Mouse (Mus musculus) v-Abl transformed pro-B cells (cell line): ENCODE results near the gene Ficd.

Experiments used
- in situ Hi-C, 2 experiments: fragments of 400-800 bp; cut with MboI; formaldehyde crosslinking; loops; one replicate each; pipeline ENCODE4 v1.15.1; 2025; ENCODE audit not compliant: unreplicated experiment in 2 of 2

Gene Ficd

GRCm38 (mm10) chr5:113768806-113769205 is 33.2 kb downstream of the Ficd start:
- in situ Hi-C loops, result no loop called here

DNA sequence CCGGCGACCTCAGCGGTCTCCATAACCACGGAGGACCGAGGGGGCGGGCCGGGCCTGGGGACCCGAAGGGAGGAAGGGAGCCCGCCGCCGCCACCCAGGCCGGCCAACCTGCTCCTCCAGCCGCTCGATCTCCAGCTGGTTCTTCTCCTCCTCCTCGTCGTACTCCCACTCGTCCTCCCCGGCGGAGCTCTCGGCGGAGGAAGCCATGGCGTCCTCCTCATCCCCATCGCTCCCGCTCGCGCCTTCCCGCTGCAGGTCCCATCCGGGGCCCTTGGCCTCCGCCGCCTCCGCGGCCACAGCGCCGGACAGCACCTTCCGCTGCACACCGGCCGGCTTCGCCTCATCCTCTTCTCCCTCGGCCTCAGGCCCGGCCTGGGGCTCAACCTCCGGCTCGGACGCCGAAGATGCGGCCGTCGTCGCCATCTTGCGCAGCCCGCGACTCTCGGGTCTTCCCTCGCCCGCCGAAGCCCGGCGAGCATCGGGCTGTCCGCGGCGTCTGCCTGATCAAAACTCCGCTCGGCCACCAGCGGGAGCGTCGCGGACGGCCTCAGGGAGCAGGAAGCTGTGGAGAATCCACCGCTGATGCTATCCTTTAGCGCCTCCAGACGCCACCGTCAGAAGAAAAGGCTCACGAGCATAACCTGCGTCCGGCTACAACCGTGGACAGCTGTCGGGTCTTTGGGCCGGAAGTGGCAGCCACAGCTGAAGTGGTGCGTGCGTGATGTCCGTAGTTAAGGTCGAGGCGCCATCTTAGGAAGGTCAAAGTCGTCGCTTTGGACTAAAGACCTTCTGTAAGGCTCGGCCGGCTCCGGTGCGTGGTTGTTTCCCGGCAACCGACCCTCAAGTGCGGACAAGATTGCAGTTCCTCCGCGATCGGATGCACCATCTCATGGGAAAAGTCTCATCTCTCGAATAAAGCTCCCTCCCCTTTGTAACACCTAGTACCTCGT is 35.9 kb downstream of the Ficd start:
- in situ Hi-C loops, result loop anchor here (5.0 to 10.0 kb wide), 5 partner anchors 34 to 183 kb away; partner anchors contain the start of gene Ficd (in 1 of the 2)

DNA sequence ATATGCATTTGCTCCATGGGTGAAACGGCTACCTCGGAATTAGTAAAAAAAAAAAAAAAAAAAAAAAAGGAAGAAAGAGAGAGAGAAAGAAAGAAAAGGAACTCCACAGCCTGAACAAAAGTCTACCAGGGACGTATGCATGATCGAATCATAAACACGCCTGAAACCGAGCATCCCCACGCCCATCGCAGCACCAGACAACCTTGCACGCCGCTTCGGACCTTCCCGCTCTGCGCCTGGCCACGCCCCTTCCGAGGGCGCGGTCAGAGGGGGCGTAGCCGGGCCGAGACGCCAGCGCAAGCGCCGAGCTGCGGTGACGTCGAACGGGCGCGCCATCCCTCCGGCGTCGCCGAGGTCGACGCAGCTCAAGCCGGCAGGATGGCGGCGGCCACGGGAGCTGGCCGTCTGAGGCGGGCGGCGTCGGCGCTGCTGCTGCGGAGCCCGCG is 36.9 kb downstream of the Ficd start, which contains the start of the genes Sart3 and Iscu:
Sart3 (minus strand) TSS at position 61 of the 446 bp plus-strand sequence.
Iscu (plus strand) TSS at position 299 of the 446 bp plus-strand sequence.
- in situ Hi-C loops, result loop anchor here (5.0 to 10.0 kb wide), 5 partner anchors 35 to 182 kb away; partner anchors contain the start of gene Ficd (in 1 of the 2)

- in situ Hi-C loops, result loop anchor here (5.0 to 10.0 kb wide), 5 partner anchors 36 to 182 kb away; partner anchors contain the start of gene Ficd (in 1 of the 2)
Measured at GRCm38 (mm10) chr5:113772905-113773519, 37.4 kb downstream of the Ficd start.

DNA sequence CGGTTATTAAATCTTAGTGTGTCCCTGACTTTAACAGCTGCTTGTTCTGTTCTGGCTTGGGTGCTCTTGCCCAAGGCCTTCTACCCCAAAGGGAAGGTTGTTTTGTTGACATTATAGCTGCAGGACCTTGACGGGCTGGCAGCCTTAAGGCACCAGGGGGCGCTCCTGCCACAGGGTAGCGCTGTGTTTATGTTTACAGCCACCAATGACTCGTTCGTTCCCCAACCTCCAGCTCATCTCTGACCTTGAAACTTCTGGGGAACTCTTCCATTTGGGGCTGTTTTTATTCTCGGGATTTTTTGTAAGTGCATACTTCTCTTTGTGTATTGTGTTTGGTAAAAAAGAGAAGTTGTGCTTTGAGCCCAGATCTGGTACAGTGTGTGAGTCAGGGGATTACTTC is 38.1 kb downstream of the Ficd start:
- in situ Hi-C loops, result loop anchor here (5.0 to 10.0 kb wide), 5 partner anchors 36 to 181 kb away; partner anchors contain the start of gene Ficd (in 1 of the 2)

- in situ Hi-C loops, result loop anchor here (10.0 to 25.0 kb wide), 4 partner anchors 179 to 1513 kb away; partner anchors contain the start of genes Cryba4 (in 1 of the 2), Crybb1 (in 1 of the 2) and Tpst2 (in 1 of the 2)
Measured at GRCm38 (mm10) chr5:113775585-113775984, 40.0 kb downstream of the Ficd start.

DNA sequence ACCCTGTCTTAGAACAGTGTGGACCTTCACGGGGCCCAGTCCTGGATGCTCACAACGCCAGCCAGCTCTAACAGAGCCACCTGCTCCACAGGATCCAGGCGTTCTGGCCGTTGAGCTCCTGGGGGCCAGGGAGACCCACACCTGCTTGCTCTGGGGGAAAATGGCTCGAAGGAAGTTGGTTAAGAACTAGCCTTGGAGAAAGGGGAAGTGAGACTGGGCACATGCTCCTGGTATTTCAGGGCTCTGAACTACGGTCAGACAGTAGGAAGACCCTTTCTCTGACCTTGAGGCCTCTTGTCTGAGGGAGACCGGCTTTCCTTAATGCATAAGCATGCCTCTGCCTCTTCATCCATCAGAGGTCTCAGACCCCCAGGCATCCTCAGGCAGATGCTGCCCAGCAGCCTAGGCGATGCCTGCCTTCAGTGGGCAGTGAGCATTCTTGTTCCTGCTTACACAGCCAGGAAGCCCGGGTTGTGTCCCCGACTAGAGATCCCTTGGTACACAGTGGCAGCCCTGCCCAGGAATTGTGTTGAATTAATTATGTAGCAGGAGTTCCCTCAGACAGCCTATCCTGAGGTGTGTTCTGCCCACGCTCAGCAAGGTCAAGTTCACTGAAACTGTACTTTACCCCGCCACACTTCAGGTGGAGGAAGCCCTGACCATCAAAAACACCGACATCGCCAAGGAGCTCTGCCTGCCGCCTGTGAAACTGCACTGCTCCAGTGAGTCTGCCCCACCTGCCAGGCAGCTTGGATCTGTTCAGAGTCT is 40.7 kb downstream of the Ficd start:
- in situ Hi-C loops, result loop anchor here (10.0 to 25.0 kb wide), 4 partner anchors 178 to 1514 kb away; partner anchors contain the start of genes Cryba4 (in 1 of the 2), Crybb1 (in 1 of the 2) and Tpst2 (in 1 of the 2)

GRCm38 (mm10) chr5:113776896-113777226 is 41.3 kb downstream of the Ficd start:
- in situ Hi-C loops, result loop anchor here (10.0 to 25.0 kb wide), 4 partner anchors 178 to 1515 kb away; partner anchors contain the start of genes Cryba4 (in 1 of the 2), Crybb1 (in 1 of the 2) and Tpst2 (in 1 of the 2)

DNA sequence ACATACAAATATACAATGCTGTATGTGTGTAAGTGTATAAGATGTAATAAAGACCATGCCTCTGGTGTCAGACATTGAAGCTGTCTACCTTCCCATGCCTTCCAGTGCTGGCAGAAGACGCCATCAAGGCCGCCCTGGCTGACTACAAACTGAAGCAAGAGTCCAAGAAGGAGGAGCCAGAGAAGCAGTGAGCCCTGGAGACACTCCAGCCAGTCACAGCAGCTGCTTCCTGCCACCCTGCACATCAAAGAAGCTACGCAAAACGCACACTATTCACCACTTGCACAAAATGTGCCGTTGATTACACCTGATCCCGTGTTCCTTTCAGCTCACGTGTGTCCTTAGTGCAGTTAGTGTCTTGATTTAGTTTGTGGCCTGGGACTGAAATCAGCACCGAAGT is 42.1 kb downstream of the Ficd start:
- in situ Hi-C loops, result loop anchor here (10.0 to 25.0 kb wide), 4 partner anchors 177 to 1515 kb away; partner anchors contain the start of genes Cryba4 (in 1 of the 2), Crybb1 (in 1 of the 2) and Tpst2 (in 1 of the 2)

DNA sequence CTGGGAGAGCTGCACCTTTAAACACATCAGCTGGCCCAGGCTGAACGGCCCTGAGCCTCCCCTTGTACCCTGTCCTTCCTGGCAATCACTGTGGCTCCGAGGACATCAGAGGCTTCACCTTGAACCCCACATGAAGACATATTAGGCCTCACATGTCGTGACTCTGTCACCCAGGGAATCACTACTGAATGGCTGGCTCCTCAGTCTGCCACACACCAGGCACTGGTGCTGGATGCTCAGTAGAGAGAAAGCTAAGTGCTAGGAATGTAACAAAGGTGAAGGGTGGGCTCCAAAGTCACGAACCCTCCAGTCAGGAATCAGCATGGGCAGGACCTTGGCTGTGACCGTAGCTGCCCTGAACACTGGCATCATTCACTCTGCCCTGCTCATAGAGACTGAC is 44.0 kb downstream of the Ficd start:
- in situ Hi-C loops, result loop anchor here (10.0 to 25.0 kb wide), 4 partner anchors 175 to 1517 kb away; partner anchors contain the start of genes Cryba4 (in 1 of the 2), Crybb1 (in 1 of the 2) and Tpst2 (in 1 of the 2)

DNA sequence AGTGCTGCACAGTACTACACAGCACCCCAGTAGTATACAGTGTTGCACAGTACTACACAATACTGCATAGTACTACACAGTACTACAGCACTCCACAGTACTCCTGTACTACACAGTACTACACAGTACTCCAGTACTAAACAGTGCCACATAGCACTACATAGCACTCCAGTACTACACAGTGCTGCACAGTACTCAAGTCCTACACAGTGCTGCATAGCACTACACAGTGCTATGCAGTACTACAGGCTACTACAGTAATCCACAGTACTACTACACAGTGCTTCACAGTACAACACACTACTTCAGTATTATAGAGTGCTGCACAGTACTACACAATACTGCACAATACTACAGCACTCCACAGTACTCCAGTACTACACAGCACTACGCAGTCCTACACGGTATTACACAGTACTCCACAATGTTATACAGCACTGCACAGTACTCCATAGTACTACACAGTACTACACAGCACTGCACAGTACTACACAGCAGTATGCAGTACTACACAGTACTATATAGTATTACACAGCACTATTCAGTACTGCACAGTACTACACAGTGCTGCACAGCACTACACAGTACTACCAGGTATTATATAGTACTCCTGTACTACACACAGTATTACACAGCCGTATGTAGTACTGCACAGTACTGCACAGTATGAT is 44.6 kb downstream of the Ficd start:
- in situ Hi-C loops, result loop anchor here (25.0 kb wide), 3 partner anchors 807 to 1518 kb away; partner anchors contain the start of genes Cryba4 (in 1 of the 2), Crybb1 (in 1 of the 2) and Tpst2 (in 1 of the 2)

DNA sequence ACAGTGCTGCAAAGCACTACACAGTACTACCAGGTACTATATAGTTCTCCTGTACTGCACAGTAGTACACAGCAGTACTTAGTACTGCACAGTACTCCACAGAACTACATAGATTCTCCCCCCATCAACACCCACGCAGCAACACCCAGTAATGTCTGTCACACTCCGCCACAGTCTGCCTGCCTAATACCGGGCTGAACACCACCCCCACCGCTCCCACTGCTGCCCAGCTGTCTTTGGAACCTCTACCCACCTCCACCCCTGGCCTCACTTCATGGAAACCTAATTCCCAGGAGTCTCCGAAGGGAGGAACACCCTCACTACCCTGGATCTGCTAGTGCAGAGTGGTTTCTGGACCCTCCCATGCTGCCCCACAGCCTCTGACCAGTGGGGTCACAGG is 45.2 kb downstream of the Ficd start:
- in situ Hi-C loops, result loop anchor here (25.0 kb wide), 3 partner anchors 807 to 1518 kb away; partner anchors contain the start of genes Cryba4 (in 1 of the 2), Crybb1 (in 1 of the 2) and Tpst2 (in 1 of the 2)

GRCm38 (mm10) chr5:113781254-113781653 is 45.7 kb downstream of the Ficd start:
- in situ Hi-C loops, result loop anchor here (25.0 kb wide), 3 partner anchors 806 to 1519 kb away; partner anchors contain the start of genes Cryba4 (in 1 of the 2), Crybb1 (in 1 of the 2) and Tpst2 (in 1 of the 2)

DNA sequence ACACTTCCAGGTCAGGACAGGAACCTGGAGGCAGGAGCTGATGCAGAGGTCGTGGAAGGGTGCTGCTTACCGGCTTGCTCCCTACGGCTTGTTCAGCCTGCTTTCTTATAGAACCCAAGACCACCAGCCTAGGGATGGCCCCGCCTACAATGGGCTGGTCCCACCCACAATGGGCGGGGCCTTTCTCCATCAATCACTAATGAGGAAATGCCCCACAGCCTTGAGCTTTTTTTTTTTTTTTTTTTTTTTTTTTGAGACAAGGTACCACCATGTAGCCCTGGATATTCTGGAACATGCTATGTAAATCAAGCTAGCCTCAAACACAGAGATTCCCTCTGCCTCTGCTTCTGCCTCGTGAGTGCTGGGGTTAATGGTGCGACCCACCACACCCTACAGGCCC is 46.3 kb downstream of the Ficd start:
- in situ Hi-C loops, result loop anchor here (25.0 kb wide), 3 partner anchors 805 to 1520 kb away; partner anchors contain the start of genes Cryba4 (in 1 of the 2), Crybb1 (in 1 of the 2) and Tpst2 (in 1 of the 2)

GRCm38 (mm10) chr5:113782624-113783023 is 47.0 kb downstream of the Ficd start:
- in situ Hi-C loops, result loop anchor here (25.0 kb wide), 3 partner anchors 805 to 1520 kb away; partner anchors contain the start of genes Cryba4 (in 1 of the 2), Crybb1 (in 1 of the 2) and Tpst2 (in 1 of the 2)

- in situ Hi-C loops, result loop anchor here (25.0 kb wide), 3 partner anchors 804 to 1521 kb away; partner anchors contain the start of genes Cryba4 (in 1 of the 2), Crybb1 (in 1 of the 2) and Tpst2 (in 1 of the 2)
Measured at GRCm38 (mm10) chr5:113783581-113784001, 48.0 kb downstream of the Ficd start.

DNA sequence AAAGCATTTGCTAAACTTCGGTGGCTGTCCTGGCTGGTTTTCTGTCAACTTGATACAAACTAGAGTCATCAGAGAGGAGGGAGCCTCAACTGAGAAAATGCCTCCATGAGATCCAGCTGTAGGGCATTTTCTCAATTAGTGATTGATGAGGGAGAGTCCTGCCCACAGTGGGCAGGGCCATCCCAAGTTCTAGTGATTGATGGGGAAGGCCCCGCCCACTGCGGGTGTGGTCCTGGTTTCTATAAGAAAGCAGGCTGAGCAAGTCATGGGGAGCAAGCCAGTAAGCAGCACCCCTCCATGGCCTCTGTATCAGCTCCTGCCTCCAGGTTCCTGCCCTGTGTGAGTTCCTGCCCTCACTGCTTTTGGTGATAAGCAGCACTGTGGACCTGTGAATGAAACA is 48.5 kb downstream of the Ficd start:
- in situ Hi-C loops, result loop anchor here (25.0 kb wide), 3 partner anchors 803 to 1522 kb away; partner anchors contain the start of genes Cryba4 (in 1 of the 2), Crybb1 (in 1 of the 2) and Tpst2 (in 1 of the 2)

GRCm38 (mm10) chr5:113786985-113787384 is 51.4 kb downstream of the Ficd start:
- in situ Hi-C loops, result loop anchor here (25.0 kb wide), 3 partner anchors 800 to 1525 kb away; partner anchors contain the start of genes Cryba4 (in 1 of the 2), Crybb1 (in 1 of the 2) and Tpst2 (in 1 of the 2)
